Mouse (Mus musculus): ENCODE data around the gene Gga1.
"Not testable (repeated sequence)": the region's sequence is repeated elsewhere in the genome, so short reads cannot be mapped to it uniquely, and the experiment has no call there.

Gga1 gene

GRCm38 (mm10) chr15:78875537-78875936, 1.5 kb upstream of the Gga1 start:
- DNase-seq (ENCODE audit: low spot score in 2 of 2) = no peak

GRCm38 (mm10) chr15:78876258-78876696, 713 bp upstream of the Gga1 start:
- peak; percentile 78 to 86 for DNase-seq (ENCODE audit: low spot score in 2 of 2)

GRCm38 (mm10) chr15:78877810-78878390, 910 bp downstream of the Gga1 start:
- DNase-seq (ENCODE audit: low spot score in 2 of 2) = no peak

GRCm38 (mm10) chr15:78878792-78879516, 2.0 kb downstream of the Gga1 start:
- not testable (repeated sequence) for DNase-seq (ENCODE audit: low spot score in 2 of 2)

GRCm38 (mm10) chr15:78880432-78880831, 3.4 kb downstream of the Gga1 start:
- no peak for DNase-seq (ENCODE audit: low spot score in 2 of 2)

- DNase-seq (ENCODE audit: low spot score in 2 of 2) = no peak
These were observed 4.8 kb downstream of the Gga1 start for GRCm38 (mm10) chr15:78881828-78882227.

- no peak for DNase-seq (ENCODE audit: low spot score in 2 of 2)
These were observed 12.4 kb downstream of the Gga1 start for GRCm38 (mm10) chr15:78889401-78889853.

- no peak for DNase-seq (ENCODE audit: low spot score in 2 of 2)
These were observed 15.4 kb downstream of the Gga1 start for GRCm38 (mm10) chr15:78892440-78892839.

GRCm38 (mm10) chr15:78894726-78895125, 17.7 kb downstream of the Gga1 start:
- DNase-seq (ENCODE audit: low spot score in 2 of 2) = no peak

- DNase-seq (ENCODE audit: low spot score in 2 of 2) = no peak
These were observed 18.8 kb downstream of the Gga1 start for GRCm38 (mm10) chr15:78895741-78896140.

GRCm38 (mm10) chr15:78896149-78896548, 19.2 kb downstream of the Gga1 start:
- DNase-seq (ENCODE audit: low spot score in 2 of 2) = no peak

GRCm38 (mm10) chr15:78897488-78897887, 20.5 kb downstream of the Gga1 start:
- DNase-seq (ENCODE audit: low spot score in 2 of 2) = no peak

- no peak for DNase-seq (ENCODE audit: low spot score in 2 of 2)
These were observed 21.6 kb downstream of the Gga1 start for GRCm38 (mm10) chr15:78898507-78899001.

GRCm38 (mm10) chr15:78899409-78899739, 22.4 kb downstream of the Gga1 start, which contains the start of gene Gm49510:
Gm49510 (plus strand) TSS chr15:78899667.
- DNase-seq (ENCODE audit: low spot score in 2 of 2) = no peak

GRCm38 (mm10) chr15:78899740-78900584, 23.0 kb downstream of the Gga1 start, which contains the start of gene Sh3bp1:
Sh3bp1 (plus strand) TSS chr15:78899768.
- DNase-seq (ENCODE audit: low spot score in 2 of 2) = no peak

- no peak for DNase-seq (ENCODE audit: low spot score in 2 of 2)
These were observed 23.8 kb downstream of the Gga1 start for GRCm38 (mm10) chr15:78900585-78901421.

- DNase-seq (ENCODE audit: low spot score in 2 of 2) = no peak
These were observed 24.4 kb downstream of the Gga1 start for GRCm38 (mm10) chr15:78901422-78901789.

GRCm38 (mm10) chr15:78903243-78903642, 26.3 kb downstream of the Gga1 start:
- peak; percentile 59 to 87 for DNase-seq (ENCODE audit: low spot score in 2 of 2)

- DNase-seq (ENCODE audit: low spot score in 2 of 2) = no peak
These were observed 31.4 kb downstream of the Gga1 start for GRCm38 (mm10) chr15:78908399-78908798.

GRCm38 (mm10) chr15:78908982-78909381, 32.0 kb downstream of the Gga1 start:
- DNase-seq (ENCODE audit: low spot score in 2 of 2) = no peak

GRCm38 (mm10) chr15:78912040-78912439, 35.0 kb downstream of the Gga1 start:
- DNase-seq (ENCODE audit: low spot score in 2 of 2) = peak in 1 of 2 experiments; percentile 42

All from cerebellum, postnatal 4 days (tissue).